Mouse (Mus musculus) myocyte (in vitro differentiated cells): Measurements from ENCODE around the gene Slc22a2. TPM values are rescaled to one million over a fixed set of nuclear protein-coding genes. Genes with fewer than 3 reads are reported as not detected.

ENCODE experiments used
- H3K27me3 ChIP-seq: one replicate; pipeline ENCODE4 v1.6.1; 2011; ENCODE audit not compliant: control insufficient read depth, insufficient read depth, insufficient read length
- H3K36me3 ChIP-seq: one replicate; pipeline ENCODE4 v1.6.1; 2011; ENCODE audit not compliant: control insufficient read depth, insufficient read depth
- H3K4me2 ChIP-seq: one replicate; pipeline ENCODE4 v1.6.1; 2011; ENCODE audit warnings: low read depth, control low read depth
- H3K4me3 ChIP-seq: one replicate; pipeline ENCODE4 v1.5.1; 2011; ENCODE audit warnings: mild to moderate bottlenecking, control low read depth, moderate library complexity
- H3K79me2 ChIP-seq: one replicate; pipeline ENCODE4 v1.6.1; 2011; ENCODE audit not compliant: control insufficient read depth, insufficient read depth
- H3ac ChIP-seq: one replicate; pipeline ENCODE4 v1.6.1; 2011; ENCODE audit not compliant: control insufficient read depth, insufficient read length
- CEBPB ChIP-seq: IDR thresholded peaks from 2 replicates; pipeline ENCODE4 v1.6.1; 2011; ENCODE audit warnings: mild to moderate bottlenecking, moderate library complexity; ENCODE audit not compliant: poor library complexity, insufficient read depth, severe bottlenecking
- E2F4 ChIP-seq: IDR thresholded peaks from one replicate; pipeline ENCODE4 v1.6.1; 2011; ENCODE audit warnings: mild to moderate bottlenecking, control low read depth, moderate library complexity; ENCODE audit not compliant: insufficient read depth
- MAX ChIP-seq: IDR thresholded peaks from one replicate; pipeline ENCODE4 v1.6.1; 2011; ENCODE audit warnings: low read depth, mild to moderate bottlenecking, control low read depth
- MYOD1 ChIP-seq, 3 experiments: IDR thresholded peaks; one replicate each; pipeline ENCODE4 v1.6.1; 2011; ENCODE audit warnings: control low read depth in 2 of 3, low read depth in 2 of 3, mild to moderate bottlenecking in 2 of 3, moderate library complexity in 1 of 3; ENCODE audit not compliant: insufficient read length in 2 of 3, control insufficient read depth in 1 of 3
- MYOG ChIP-seq, 3 experiments: IDR thresholded peaks; one replicate each; pipeline ENCODE4 v1.6.1; 2011; ENCODE audit warnings: control low read depth in 2 of 3, low read depth in 2 of 3, mild to moderate bottlenecking in 2 of 3; ENCODE audit not compliant: insufficient read length in 2 of 3, control insufficient read depth in 1 of 3, insufficient read depth in 1 of 3
- POLR2A ChIP-seq: IDR thresholded peaks from one replicate; pipeline ENCODE4 v1.6.1; 2011; ENCODE audit warnings: low read depth, mild to moderate bottlenecking, control low read depth, moderate library complexity; ENCODE audit not compliant: insufficient read length
- POLR2AphosphoS2 ChIP-seq: IDR thresholded peaks from one replicate; pipeline ENCODE4 v1.6.1; 2011; ENCODE audit warnings: low read depth, control low read depth; ENCODE audit not compliant: insufficient read length
- REST ChIP-seq: IDR thresholded peaks from one replicate; pipeline ENCODE4 v1.6.1; 2011; ENCODE audit warnings: mild to moderate bottlenecking, control low read depth, moderate library complexity; ENCODE audit not compliant: insufficient read depth, insufficient read length
- SRF ChIP-seq: IDR thresholded peaks from one replicate; pipeline ENCODE4 v1.6.1; 2011; ENCODE audit warnings: low read depth; ENCODE audit not compliant: control insufficient read depth, insufficient read length
- TCF12 ChIP-seq: IDR thresholded peaks from one replicate; pipeline ENCODE4 v1.6.1; 2011; ENCODE audit warnings: mild to moderate bottlenecking, control low read depth; ENCODE audit not compliant: poor library complexity, insufficient read depth, severe bottlenecking
- TCF3 ChIP-seq: IDR thresholded peaks from one replicate; pipeline ENCODE4 v1.6.1; 2011; ENCODE audit warnings: low read depth, control low read depth; ENCODE audit not compliant: insufficient read length
- USF1 ChIP-seq: IDR thresholded peaks from one replicate; pipeline ENCODE4 v1.6.1; 2011; ENCODE audit warnings: low read depth, mild to moderate bottlenecking, control low read depth, moderate library complexity
- polyA plus RNA-seq: library from polyadenylated mRNA; unstranded; fragments of >200 nt; fragmentation: generic; extraction: Trizol; gene quantifications from one replicate; pipeline ENCODE4 v1.2.1, GENCODE M21; 2012; ENCODE audit warnings: missing spikeins

The Slc22a2 gene
- polyA plus RNA-seq, 1 experiment: not detected

DNA sequence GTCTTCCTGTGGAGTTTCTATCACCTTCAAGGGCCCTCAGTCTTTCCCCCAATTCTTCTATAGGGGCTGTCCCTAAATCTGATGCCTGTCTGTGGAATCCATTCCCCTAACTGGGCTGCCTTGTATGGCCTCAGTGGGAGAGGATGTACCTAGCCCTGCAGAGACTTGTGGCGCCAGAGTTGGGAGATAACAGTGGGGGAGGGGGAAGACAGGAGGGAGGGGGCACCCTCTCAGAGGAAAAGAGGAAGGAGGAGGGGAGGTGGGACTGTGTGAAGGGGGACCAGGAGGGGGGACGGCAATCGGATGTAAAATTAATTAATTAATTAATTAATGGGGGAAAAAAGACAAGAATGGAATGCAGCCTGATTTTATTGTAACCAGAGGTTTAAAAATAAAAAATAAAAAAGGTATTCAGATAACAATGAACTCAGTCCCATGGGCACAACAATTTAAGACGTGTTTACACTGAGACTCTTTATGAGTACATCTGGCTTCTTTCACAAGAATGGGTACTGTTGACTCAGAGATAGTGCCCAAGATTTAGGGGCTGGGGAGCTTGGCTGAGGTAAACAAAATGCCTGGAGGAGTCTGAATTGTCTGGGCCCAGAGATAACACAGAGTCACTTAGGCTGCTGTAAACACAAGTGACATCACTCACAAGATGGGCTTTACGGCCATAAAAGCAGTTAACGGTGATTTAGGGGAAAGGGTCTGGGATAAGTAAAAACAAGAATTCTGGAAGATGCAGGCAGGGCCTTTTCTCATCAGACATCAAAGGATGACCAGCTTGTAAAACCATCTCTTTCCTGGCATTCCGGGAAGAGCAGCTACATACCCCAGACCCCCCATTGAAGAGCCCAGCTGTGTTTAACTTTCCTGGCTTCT lies 84.8 kb downstream of the Slc22a2 start:
- Histone ChIP-seq H3K79me2 (no peaks in the 10 kb centered on the region), H3K27me3 (peaks cover 7% of the 10 kb centered on the region), H3K4me2 (no peak overlapping the region), H3ac (no peak overlapping the region), H3K4me3 (no peak overlapping the region), H3K36me3 (no peaks in the 10 kb centered on the region)
- TF ChIP-seq MAX (no peak), SRF (no peak), E2F4 (no peak), TCF3 (no peak), TCF12 (no peak), MYOG (IDR thresholded peaks at IDR 0.05; ENCODE audit: control insufficient read depth in 1 of 3, insufficient read depth in 1 of 3, insufficient read length in 2 of 3, low read depth in 2 of 3) (no peak), MYOD1 (IDR thresholded peaks at IDR 0.05; ENCODE audit: control insufficient read depth in 1 of 3, insufficient read length in 2 of 3, low read depth in 2 of 3) (no peak), CEBPB (no peak), REST (no peak), POLR2A (no peak), USF1 (no peak), POLR2AphosphoS2 (no peak)

GRCm38 (mm10) chr17:12669363-12669679 lies 85.4 kb downstream of the Slc22a2 start:
- peaks cover 1% of the 10 kb centered on the region for H3K27me3 ChIP-seq
- TF ChIP-seq POLR2A (no peak), E2F4 (no peak), MAX (no peak), MYOD1 (IDR thresholded peaks at IDR 0.05; ENCODE audit: control insufficient read depth in 1 of 3, insufficient read length in 2 of 3, low read depth in 2 of 3) (no peak), REST (no peak), TCF12 (no peak), MYOG (IDR thresholded peaks at IDR 0.05; ENCODE audit: control insufficient read depth in 1 of 3, insufficient read depth in 1 of 3, insufficient read length in 2 of 3, low read depth in 2 of 3) (no peak), CEBPB (no peak), SRF (no peak), USF1 (no peak), TCF3 (no peak), POLR2AphosphoS2 (no peak)
- no peak overlapping the region for H3ac ChIP-seq
- no peaks in the 10 kb centered on the region for H3K79me2 ChIP-seq
- no peak overlapping the region for H3K4me2 ChIP-seq
- H3K4me3 ChIP-seq: no peak overlapping the region
- H3K36me3 ChIP-seq: no peaks in the 10 kb centered on the region

- TF ChIP-seq MAX (no peak), POLR2AphosphoS2 (no peak), E2F4 (no peak), TCF3 (no peak), POLR2A (no peak), REST (no peak), MYOD1 (IDR thresholded peaks at IDR 0.05; ENCODE audit: control insufficient read depth in 1 of 3, insufficient read length in 2 of 3, low read depth in 2 of 3) (no peak), USF1 (no peak), TCF12 (no peak), CEBPB (no peak), MYOG (IDR thresholded peaks at IDR 0.05; ENCODE audit: control insufficient read depth in 1 of 3, insufficient read depth in 1 of 3, insufficient read length in 2 of 3, low read depth in 2 of 3) (no peak), SRF (no peak)
- Histone ChIP-seq H3K4me3 (no peak overlapping the region), H3K27me3 (no peaks in the 10 kb centered on the region), H3K36me3 (no peaks in the 10 kb centered on the region), H3ac (no peak overlapping the region), H3K79me2 (no peaks in the 10 kb centered on the region), H3K4me2 (no peak overlapping the region)
These were observed 87.2 kb downstream of the Slc22a2 start for GRCm38 (mm10) chr17:12671029-12671605.

GRCm38 (mm10) chr17:12672285-12672790 lies 88.4 kb downstream of the Slc22a2 start:
- H3K79me2 ChIP-seq: no peaks in the 10 kb centered on the region
- no peak overlapping the region for H3K4me2 ChIP-seq
- H3K4me3 ChIP-seq: no peak overlapping the region
- H3K36me3 ChIP-seq: no peaks in the 10 kb centered on the region
- TF ChIP-seq USF1 (no peak), TCF3 (no peak), MYOG (IDR thresholded peaks at IDR 0.05; ENCODE audit: control insufficient read depth in 1 of 3, insufficient read depth in 1 of 3, insufficient read length in 2 of 3, low read depth in 2 of 3) (no peak), MAX (no peak), POLR2A (no peak), E2F4 (no peak), CEBPB (no peak), MYOD1 (IDR thresholded peaks at IDR 0.05; ENCODE audit: control insufficient read depth in 1 of 3, insufficient read length in 2 of 3, low read depth in 2 of 3) (no peak), POLR2AphosphoS2 (no peak), REST (no peak), TCF12 (no peak), SRF (no peak)
- no peaks in the 10 kb centered on the region for H3K27me3 ChIP-seq
- no peak overlapping the region for H3ac ChIP-seq
